ENCODE assay signal across 7 mouse cellular contexts in the genomic region with DNA sequence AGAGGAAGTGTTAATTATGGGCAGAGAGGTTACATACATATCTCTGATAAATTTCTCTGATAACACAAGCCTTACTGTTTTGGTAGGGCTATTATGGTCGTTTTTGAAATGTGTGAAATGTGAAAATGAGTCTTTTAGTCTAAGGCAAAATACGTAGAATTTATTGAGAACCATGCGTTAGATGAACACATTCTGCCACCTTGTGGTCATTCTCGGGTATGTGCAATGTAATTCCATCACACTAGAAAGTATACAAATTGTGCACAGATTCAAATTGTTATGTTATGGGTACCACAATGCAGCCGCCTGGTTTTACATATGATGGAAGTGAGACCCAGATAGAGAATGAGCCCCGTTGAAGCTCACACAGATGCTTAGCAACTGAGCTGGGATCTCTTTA.
A peak's percentile ranks its signal among the peaks of the same experiment; 100 is the strongest.
DNase-seq lines count a peak whose midpoint lies in the region; ATAC-seq and TF ChIP-seq lines count a peak whose summit lies in the region.

No protein-coding gene starts in this region.

- 17% methylated on average over 6 of the region's 6 CpGs for WGBS in intestine, postnatal 0 days
- WGBS in intestine, embryonic 16.5 days, result 14% methylated on average over 6 of the region's 6 CpGs

- no peak overlapping the region for H3K4me3 ChIP-seq in intestine, postnatal 0 days (ENCODE audit: low read depth, low read length)
- H3K4me3 ChIP-seq in intestine, embryonic 16.5 days (ENCODE audit: low read length), result no peak overlapping the region
- H3K4me3 ChIP-seq in E14TG2a.4 (replicated peaks; ENCODE audit: low read length), result no peak overlapping the region

- H3K36me3 ChIP-seq in intestine, postnatal 0 days (ENCODE audit: control insufficient read depth, insufficient read depth), result no peaks in the 10 kb centered on the region
- H3K36me3 ChIP-seq in intestine, embryonic 16.5 days (ENCODE audit: control insufficient read depth, insufficient read depth, low read length), result no peaks in the 10 kb centered on the region
- no peaks in the 10 kb centered on the region for H3K36me3 ChIP-seq in E14TG2a.4 (ENCODE audit: insufficient read depth, low read length)

- no peak for ATAC-seq in intestine, postnatal 0 days
- no peak for ATAC-seq in intestine, embryonic 16.5 days

- DNase-seq in 3T3-L1 (ENCODE audit: low read depth, low spot score), result peak; percentile 33
- DNase-seq in kidney, postnatal 36 days, result peak; percentile 2 to 18
- no peak for DNase-seq in spleen, adult 12 weeks (ENCODE audit: low spot score)
- no peak for DNase-seq in thymus, postnatal 10 days (ENCODE audit: low spot score in 2 of 2)

- no peak overlapping the region for H3K9ac ChIP-seq in intestine, postnatal 0 days (ENCODE audit: low read depth, low read length)
- no peak overlapping the region for H3K9ac ChIP-seq in intestine, embryonic 16.5 days (ENCODE audit: low read depth, low read length)

- H3K27me3 ChIP-seq in intestine, postnatal 0 days (replicated peaks; ENCODE audit: control insufficient read depth, insufficient read depth, low read length), result no peaks in the 10 kb centered on the region
- H3K27me3 ChIP-seq in intestine, embryonic 16.5 days (replicated peaks; ENCODE audit: control insufficient read depth, insufficient read depth, low read length), result no peaks in the 10 kb centered on the region
- H3K27me3 ChIP-seq in E14TG2a.4 (ENCODE audit: insufficient read depth, low read length), result no peaks in the 10 kb centered on the region

- H3K4me1 ChIP-seq in intestine, postnatal 0 days (replicated peaks; ENCODE audit: control insufficient read depth, insufficient read depth, low read length), result no peaks in the 10 kb centered on the region
- no peaks in the 10 kb centered on the region for H3K4me1 ChIP-seq in intestine, embryonic 16.5 days (ENCODE audit: control insufficient read depth, insufficient read depth, low read length)
- no peaks in the 10 kb centered on the region for H3K4me1 ChIP-seq in E14TG2a.4 (replicated peaks; ENCODE audit: low read depth, low read length)

- no peak overlapping the region for H3K4me2 ChIP-seq in intestine, postnatal 0 days (replicated peaks; ENCODE audit: low read depth)
- H3K4me2 ChIP-seq in intestine, embryonic 16.5 days (ENCODE audit: low read depth, low read length), result no peak overlapping the region

- no peaks in the 10 kb centered on the region for H3K9me3 ChIP-seq in intestine, postnatal 0 days (ENCODE audit: control insufficient read depth)
- no peaks in the 10 kb centered on the region for H3K9me3 ChIP-seq in intestine, embryonic 16.5 days (ENCODE audit: control insufficient read depth, low read length)
- no peaks in the 10 kb centered on the region for H3K9me3 ChIP-seq in E14TG2a.4 (ENCODE audit: low read length)

- H3K27ac ChIP-seq in intestine, postnatal 0 days (ENCODE audit: low read depth, low read length), result no peak overlapping the region
- no peak overlapping the region for H3K27ac ChIP-seq in intestine, embryonic 16.5 days (ENCODE audit: low read length)

- peak; percentile 66 for TF ChIP-seq CTCF in intestine, postnatal 0 days (IDR thresholded peaks at IDR 0.05; ENCODE audit: low read depth)
- TF ChIP-seq CTCF in E14TG2a.4 (conservative IDR thresholded peaks at IDR 0.05; ENCODE audit: low read length), result peak; percentile 23

Comparison
In these comparisons a context has a peak if more than half of its experiments do, and no peak if none do; other contexts are left out.
1. DNase-seq: peak in 3T3-L1 (single experiment) and kidney, postnatal 36 days (2 of 2); none in spleen, adult 12 weeks (single experiment) and thymus, postnatal 10 days (0 of 2).